Mouse (Mus musculus) lung, embryonic 16.5 days (tissue): ENCODE measurements around the gene Olfr1314. TPM values are rescaled to one million over a fixed set of nuclear protein-coding genes. Genes with fewer than 3 reads are reported as not detected.

ENCODE experiments used
- ATAC-seq: fragments of 200-750 bp; cut with Nextera tagmentation; 2 replicates; pipeline ENCODE4 v1.8.0; 2017; ENCODE audit warnings: low read depth, mild to moderate bottlenecking, moderate library complexity
- H3K27ac ChIP-seq: fragments of 300-500 bp; sonication (generic); 2 replicates; pipeline ENCODE4 v1.5.1; 2014; ENCODE audit warnings: mild to moderate bottlenecking, control low read depth, low read length
- H3K27me3 ChIP-seq: fragments of 300-500 bp; sonication (generic); 2 replicates; pipeline ENCODE4 v1.6.1; 2014; ENCODE audit warnings: low read depth, low read length, mixed read lengths; ENCODE audit not compliant: control insufficient read depth, insufficient read depth
- H3K36me3 ChIP-seq: fragments of 300-500 bp; sonication (generic); 2 replicates; pipeline ENCODE4 v1.6.1; 2014; ENCODE audit warnings: low read length; ENCODE audit not compliant: control insufficient read depth, insufficient read depth
- H3K4me1 ChIP-seq: fragments of 300-500 bp; sonication (generic); replicated peaks from 2 replicates; pipeline ENCODE4 v1.6.1; 2014; ENCODE audit warnings: low read length, mixed read lengths; ENCODE audit not compliant: control insufficient read depth, insufficient read depth
- H3K4me2 ChIP-seq: fragments of 300-500 bp; sonication (generic); 2 replicates; pipeline ENCODE4 v1.6.1; 2014; ENCODE audit warnings: low read depth, low read length, control low read depth
- H3K4me3 ChIP-seq: fragments of 300-500 bp; sonication (generic); 2 replicates; pipeline ENCODE4 v1.5.1; 2014; ENCODE audit warnings: mild to moderate bottlenecking, low read length, control low read depth
- H3K9ac ChIP-seq: fragments of 300-500 bp; sonication (generic); 2 replicates; pipeline ENCODE4 v1.6.1; 2014; ENCODE audit warnings: low read length, control low read depth
- H3K9me3 ChIP-seq: fragments of 300-500 bp; sonication (generic); 2 replicates; pipeline ENCODE4 v1.6.1; 2016; ENCODE audit warnings: low read length; ENCODE audit not compliant: control insufficient read depth
- WGBS: fragments of 180-500 bp; shearing (Covaris S2); extraction: QIAGEN DNeasy Blood & Tissue Kit; methylation state at CpG from one replicate; pipeline ENCODE4 v1.1.7; 2014; 5-methylcytosine and 5-hydroxymethylcytosine counted together
- polyA plus RNA-seq: library from polyadenylated mRNA; unstranded; fragments of >200 nt; fragmentation: Nextera tagmentation; extraction: Ambion mirVana; gene quantifications from 2 replicates; pipeline ENCODE4 v1.2.1, GENCODE M21; 2015

Gene Olfr1314
- polyA plus RNA-seq = not detected in 2 replicates

- Histone ChIP-seq H3K9me3 (no peaks in the 10 kb centered on the region), H3K36me3 (no peaks in the 10 kb centered on the region), H3K4me1 (no peaks in the 10 kb centered on the region), H3K4me3 (no peak within 1 kb of the TSS), H3K4me2 (no peak within 1 kb of the TSS), H3K9ac (no peak within 1 kb of the TSS), H3K27ac (no peak within 1 kb of the TSS), H3K27me3 (no peaks in the 10 kb centered on the region)
- ATAC-seq = no peak
These were observed at the start of gene Olfr1314 for GRCm38 (mm10) chr2:112096681-112097080. Gene Olfr1314, minus strand, starts transcription at chr2:112096781.

- no peak within 1 kb of the TSS for H3K4me2 ChIP-seq
- no peak within 1 kb of the TSS for H3K4me3 ChIP-seq
- H3K36me3 ChIP-seq = no peaks in the 10 kb centered on the region
- no peaks in the 10 kb centered on the region for H3K9me3 ChIP-seq
- H3K9ac ChIP-seq = no peak within 1 kb of the TSS
- no peak for ATAC-seq
- no peaks in the 10 kb centered on the region for H3K4me1 ChIP-seq
- H3K27me3 ChIP-seq = no peaks in the 10 kb centered on the region
- no peak within 1 kb of the TSS for H3K27ac ChIP-seq
- WGBS = 54% methylated on average over 2 of the region's 2 CpGs
These were observed 43.4 kb upstream of the Olfr1314 start, which contains the start of gene Olfr1317 for GRCm38 (mm10) chr2:112140029-112140428. Gene Olfr1317, plus strand, starts transcription at chr2:112140329.

GRCm38 (mm10) chr2:112134877-112135276 lies 38.3 kb upstream of the Olfr1314 start, which contains the start of gene Olfr1316:
Gene Olfr1316, minus strand, starts transcription at chr2:112134977.
- H3K27ac ChIP-seq = no peak within 1 kb of the TSS
- H3K9ac ChIP-seq = no peak within 1 kb of the TSS
- no peak for ATAC-seq
- WGBS = 81% methylated on average over 2 of the region's 2 CpGs
- no peaks in the 10 kb centered on the region for H3K4me1 ChIP-seq
- no peak within 1 kb of the TSS for H3K4me2 ChIP-seq
- no peaks in the 10 kb centered on the region for H3K9me3 ChIP-seq
- no peaks in the 10 kb centered on the region for H3K27me3 ChIP-seq
- H3K4me3 ChIP-seq = no peak within 1 kb of the TSS
- H3K36me3 ChIP-seq = no peaks in the 10 kb centered on the region

- ATAC-seq = no peak
- H3K36me3 ChIP-seq = no peaks in the 10 kb centered on the region
- WGBS = 66% methylated on average over 1 of the region's 1 CpGs
These were observed 18.8 kb upstream of the Olfr1314 start, which contains the start of gene Olfr1315-ps1 for GRCm38 (mm10) chr2:112115340-112115739. Gene Olfr1315-ps1, minus strand, starts transcription at chr2:112115440.

GRCm38 (mm10) chr2:112077743-112078142 lies 18.8 kb downstream of the Olfr1314 start, which contains the start of gene Olfr1313:
Gene Olfr1313, minus strand, starts transcription at chr2:112077843.
- H3K27me3 ChIP-seq = no peaks in the 10 kb centered on the region
- H3K9me3 ChIP-seq = no peaks in the 10 kb centered on the region
- H3K9ac ChIP-seq = no peak within 1 kb of the TSS
- no peak within 1 kb of the TSS for H3K27ac ChIP-seq
- no peak within 1 kb of the TSS for H3K4me3 ChIP-seq
- no peaks in the 10 kb centered on the region for H3K4me1 ChIP-seq
- H3K36me3 ChIP-seq = no peaks in the 10 kb centered on the region
- ATAC-seq = no peak
- no peak within 1 kb of the TSS for H3K4me2 ChIP-seq

More at GRCm38 (mm10) chr2:112115340-112115739, 18.8 kb upstream of the Olfr1314 start, which contains the start of gene Olfr1315-ps1:
- Histone ChIP-seq H3K4me2 (no peak within 1 kb of the TSS), H3K9me3 (no peaks in the 10 kb centered on the region), H3K27ac (no peak within 1 kb of the TSS), H3K9ac (no peak within 1 kb of the TSS), H3K4me1 (no peaks in the 10 kb centered on the region), H3K27me3 (no peaks in the 10 kb centered on the region), H3K4me3 (no peak within 1 kb of the TSS)

GRCm38 (mm10) chr2:112050138-112050537 lies 46.4 kb downstream of the Olfr1314 start, which contains the start of gene Olfr1312:
Gene Olfr1312, minus strand, starts transcription at chr2:112050238.
- no peaks in the 10 kb centered on the region for H3K4me1 ChIP-seq
- no peaks in the 10 kb centered on the region for H3K36me3 ChIP-seq
- no peak within 1 kb of the TSS for H3K9ac ChIP-seq
- H3K27ac ChIP-seq = no peak within 1 kb of the TSS
- H3K4me3 ChIP-seq = no peak within 1 kb of the TSS
- no peak for ATAC-seq
- no peak within 1 kb of the TSS for H3K4me2 ChIP-seq
- H3K27me3 ChIP-seq = no peaks in the 10 kb centered on the region
- WGBS = 28% methylated on average over 1 of the region's 1 CpGs
- no peaks in the 10 kb centered on the region for H3K9me3 ChIP-seq

Other genes with a start within 250 kb of the Olfr1314 start
- gene Olfr1305, start 219.6 kb downstream of the Olfr1314 start, polyA plus RNA-seq = not detected in 2 replicates
- not detected in 2 replicates for gene Olfr1306, start 180.5 kb downstream of the Olfr1314 start, polyA plus RNA-seq
- not detected in 2 replicates for gene Olfr1307, start 147.3 kb downstream of the Olfr1314 start, polyA plus RNA-seq
- gene Olfr1308, start 131.8 kb downstream of the Olfr1314 start, polyA plus RNA-seq = not detected in 2 replicates
- not detected in 2 replicates for gene Olfr1309, start 106.5 kb downstream of the Olfr1314 start, polyA plus RNA-seq
- not detected in 2 replicates for gene Olfr1310, start 84.1 kb downstream of the Olfr1314 start, polyA plus RNA-seq
- not detected in 2 replicates for gene Olfr1311, start 72.4 kb downstream of the Olfr1314 start, polyA plus RNA-seq
- not detected in 2 replicates for gene Olfr1312, start 46.5 kb downstream of the Olfr1314 start, polyA plus RNA-seq
- gene Olfr1313, start 18.9 kb downstream of the Olfr1314 start, polyA plus RNA-seq = not detected in 2 replicates
- not detected in 2 replicates for gene Olfr1315-ps1, start 18.7 kb upstream of the Olfr1314 start, polyA plus RNA-seq
- not detected in 2 replicates for gene Olfr1316, start 38.2 kb upstream of the Olfr1314 start, polyA plus RNA-seq
- gene Olfr1317, start 43.5 kb upstream of the Olfr1314 start, polyA plus RNA-seq = not detected in 2 replicates
- not detected in 2 replicates for gene Olfr1318, start 57.4 kb upstream of the Olfr1314 start, polyA plus RNA-seq
- gene Lpcat4, start 142.7 kb upstream of the Olfr1314 start, polyA plus RNA-seq = 17.3 and 19.4 TPM in 2 replicates
- not detected in 2 replicates for gene Nutm1, start 162.5 kb upstream of the Olfr1314 start, polyA plus RNA-seq
- gene Nop10, start 165.1 kb upstream of the Olfr1314 start, polyA plus RNA-seq = 174 and 177 TPM in 2 replicates
- gene Slc12a6, start 169.0 kb upstream of the Olfr1314 start, polyA plus RNA-seq = 8.9 and 9.8 TPM in 2 replicates
- not detected in 2 replicates for gene Gm21985, start 169.5 kb upstream of the Olfr1314 start, polyA plus RNA-seq